Mouse (Mus musculus) embryonic fibroblast, embryonic 13.5 days (primary cell): ENCODE data around the gene Acad10. TPM values are rescaled to one million over a fixed set of nuclear protein-coding genes. Genes with fewer than 3 reads are reported as not detected.
A peak's percentile ranks its signal among the peaks of the same experiment; 100 is the strongest.
"Not testable (repeated sequence)": the region's sequence is repeated elsewhere in the genome, so short reads cannot be mapped to it uniquely, and the experiment has no call there.

Experiments
- H3K27ac ChIP-seq: 2 replicates; pipeline ENCODE4 v1.5.1; 2012; ENCODE audit warnings: low read length, control low read depth, inconsistent platforms; ENCODE audit not compliant: insufficient read depth
- H3K4me1 ChIP-seq: 2 replicates; pipeline ENCODE4 v1.6.1; 2011; ENCODE audit warnings: low read length; ENCODE audit not compliant: control insufficient read depth, insufficient read depth
- H3K4me3 ChIP-seq: 2 replicates; pipeline ENCODE4 v1.5.1; 2011; ENCODE audit warnings: mild to moderate bottlenecking, control low read depth, low read length; ENCODE audit not compliant: insufficient read depth
- CTCF ChIP-seq: IDR thresholded peaks from 2 replicates; pipeline ENCODE4 v1.5.1; 2011; ENCODE audit warnings: mild to moderate bottlenecking, control low read depth, low read length, moderate library complexity, borderline replicate concordance; ENCODE audit not compliant: insufficient read depth
- POLR2A ChIP-seq: IDR thresholded peaks from 2 replicates; pipeline ENCODE4 v1.6.1; 2011; ENCODE audit warnings: low read depth, mild to moderate bottlenecking, control low read depth, low read length, moderate library complexity
- polyA plus RNA-seq: library from polyadenylated mRNA; stranded (reverse); fragments of >200 nt; gene quantifications from 2 replicates; pipeline ENCODE4 v1.2.4, GENCODE M21; 2011; ENCODE audit warnings: low read depth; ENCODE audit not compliant: missing spikeins, insufficient read length

Acad10 gene
- polyA plus RNA-seq = 2.3 and 2.7 TPM in 2 replicates

DNA sequence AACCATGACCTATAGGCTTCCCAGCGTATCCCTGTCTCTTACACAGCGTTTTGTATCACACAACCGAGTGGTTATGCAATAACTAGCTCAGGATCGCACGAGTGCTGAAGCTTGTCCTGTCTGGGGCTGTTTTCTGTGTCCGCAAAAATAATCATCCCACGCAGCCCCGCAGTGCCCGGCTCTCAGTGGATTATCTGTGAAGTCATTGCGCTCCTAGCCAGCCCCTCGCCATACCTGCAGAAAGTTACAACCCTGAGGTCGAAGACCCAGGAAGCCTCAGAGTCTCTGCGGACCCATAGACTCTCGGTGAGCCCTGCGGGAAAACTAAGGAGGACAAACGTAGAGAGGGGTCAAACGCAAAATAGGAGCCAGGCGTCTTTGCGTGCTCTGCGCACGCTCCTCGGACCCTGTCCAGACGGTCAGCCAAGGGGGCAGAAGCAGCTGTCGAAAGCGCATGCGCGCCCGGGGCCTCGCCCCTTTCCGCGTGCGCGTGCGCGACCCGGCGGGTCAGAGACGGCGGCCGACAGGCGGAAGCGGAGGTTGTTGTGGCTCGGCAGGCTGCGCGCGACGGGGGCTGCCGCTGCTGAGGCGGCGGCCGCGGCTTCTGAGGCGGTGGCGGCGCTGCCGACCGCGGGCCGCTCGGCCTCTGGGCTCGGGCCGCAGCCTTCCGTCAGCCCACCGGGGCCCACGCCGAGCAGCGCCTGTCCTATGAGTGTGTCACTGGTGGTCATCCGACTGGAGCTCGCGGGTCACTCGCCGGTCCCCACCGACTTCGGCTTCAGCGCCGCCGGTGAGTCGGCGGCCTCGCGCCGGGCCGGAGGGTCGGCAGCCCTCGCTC lies at the start of gene Acad10, which contains the start of gene Brap:
TSS of gene Acad10 (minus strand) at position 456 of the 838 bp plus-strand sequence.
TSS of gene Brap (plus strand) at position 505 of the 838 bp plus-strand sequence.
- TF ChIP-seq POLR2A (peak; percentile 92), CTCF (no peak)
- Histone ChIP-seq H3K4me3 (peak within 1 kb of the TSS; percentile 95), H3K4me1 (no peaks in the 10 kb centered on the region; the same call in 1 of the 2 replicates), H3K27ac (no peak within 1 kb of the TSS)

DNA sequence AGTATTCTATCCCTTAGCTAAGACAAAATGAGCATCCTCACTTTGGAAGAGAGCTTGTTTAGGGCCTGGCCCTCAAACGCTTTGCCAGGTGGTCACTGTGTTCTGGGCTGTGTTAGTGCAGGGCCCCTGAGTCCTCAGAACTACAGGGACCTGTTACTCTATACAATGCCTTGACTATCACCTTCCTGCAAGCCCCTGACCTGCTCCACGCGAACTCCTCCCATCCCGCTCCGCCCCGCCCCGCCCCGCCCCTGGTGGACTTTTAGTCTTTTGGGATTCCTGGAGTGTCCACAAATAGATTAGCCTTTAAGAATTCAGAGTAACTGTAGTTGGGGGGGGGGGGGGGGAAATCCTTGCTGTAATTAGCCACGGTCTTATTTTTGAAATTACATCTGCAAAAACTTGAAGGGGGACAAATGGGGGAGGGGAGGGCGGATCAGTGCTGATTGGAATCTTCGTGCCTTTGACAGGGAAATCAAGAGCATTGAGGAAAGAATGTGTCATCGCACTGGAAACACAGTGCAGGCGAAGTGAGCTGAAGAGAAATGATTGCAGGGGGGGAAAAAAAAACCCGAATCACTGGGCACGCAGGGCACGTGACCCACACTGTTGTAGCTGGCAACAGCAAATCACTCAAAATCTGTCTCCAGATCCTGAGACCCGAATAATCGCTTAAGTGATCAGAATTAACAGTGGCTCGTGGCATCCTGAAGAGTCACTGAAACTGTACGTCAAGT lies 44.4 kb upstream of the Acad10 start:
- H3K27ac ChIP-seq = no peak overlapping the region
- TF ChIP-seq CTCF (no peak), POLR2A (no peak)
- peaks cover 4% of the 10 kb centered on the region; the same call in 1 of the 2 replicates for H3K4me1 ChIP-seq
- H3K4me3 ChIP-seq = no peak overlapping the region

DNA sequence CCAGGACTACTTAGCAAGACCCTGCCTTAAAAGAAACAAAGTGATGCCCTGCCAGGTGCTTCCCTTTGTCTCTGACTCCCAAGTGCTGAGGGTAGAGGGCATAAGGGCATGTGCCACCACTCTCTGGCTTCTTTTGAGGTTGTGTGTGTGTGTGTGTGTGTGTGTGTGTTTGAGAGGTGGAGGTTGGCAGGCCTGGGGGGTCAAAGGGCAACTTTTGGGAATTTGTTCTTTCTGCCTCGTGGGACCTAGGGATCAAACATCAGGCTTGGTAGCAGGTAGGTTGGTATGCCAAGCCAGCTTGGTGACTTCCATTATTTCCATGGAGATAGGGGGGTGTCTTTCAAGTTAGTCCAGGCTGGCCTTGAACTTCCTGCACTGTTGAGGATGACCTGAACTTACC lies 43.0 kb upstream of the Acad10 start:
- H3K27ac ChIP-seq = no peak overlapping the region
- no peak overlapping the region for H3K4me3 ChIP-seq
- TF ChIP-seq CTCF (no peak), POLR2A (no peak)
- peaks cover 4% of the 10 kb centered on the region; the same call in 1 of the 2 replicates for H3K4me1 ChIP-seq

DNA sequence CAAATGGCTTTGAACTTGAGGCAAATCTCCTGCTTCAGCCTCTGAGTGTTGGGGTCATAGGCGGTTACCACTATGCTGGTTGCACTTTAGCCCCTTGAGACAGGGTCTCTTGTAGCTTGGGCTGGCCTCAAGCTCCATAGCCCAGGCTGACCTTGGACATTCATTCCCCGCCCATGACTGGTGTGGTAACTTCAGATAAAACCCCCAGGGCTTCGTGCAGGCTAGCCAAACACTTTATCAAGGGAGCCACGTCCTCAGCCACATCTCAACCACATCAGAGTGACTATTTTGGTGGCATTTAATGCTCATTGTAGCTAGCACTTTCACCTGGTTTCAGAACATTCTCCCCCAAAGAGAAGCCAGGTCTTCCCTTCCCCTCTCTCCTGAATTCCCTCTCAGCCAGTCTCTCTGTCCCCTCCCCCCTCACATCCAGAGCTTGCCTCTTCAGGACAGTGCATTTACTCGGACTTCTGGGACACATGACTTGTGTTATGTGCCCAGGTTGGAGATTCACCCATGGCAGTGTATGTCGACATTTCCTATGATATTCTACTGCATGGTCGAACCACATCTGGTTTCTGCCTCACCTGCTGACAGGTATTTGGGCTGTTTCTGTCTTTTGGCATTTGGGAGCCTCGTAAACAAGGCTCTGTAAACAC lies 40.9 kb upstream of the Acad10 start:
- Histone ChIP-seq H3K4me1 (peaks cover 4% of the 10 kb centered on the region; the same call in 1 of the 2 replicates), H3K4me3 (no peak overlapping the region)
- TF ChIP-seq CTCF (no peak), POLR2A (no peak)

DNA sequence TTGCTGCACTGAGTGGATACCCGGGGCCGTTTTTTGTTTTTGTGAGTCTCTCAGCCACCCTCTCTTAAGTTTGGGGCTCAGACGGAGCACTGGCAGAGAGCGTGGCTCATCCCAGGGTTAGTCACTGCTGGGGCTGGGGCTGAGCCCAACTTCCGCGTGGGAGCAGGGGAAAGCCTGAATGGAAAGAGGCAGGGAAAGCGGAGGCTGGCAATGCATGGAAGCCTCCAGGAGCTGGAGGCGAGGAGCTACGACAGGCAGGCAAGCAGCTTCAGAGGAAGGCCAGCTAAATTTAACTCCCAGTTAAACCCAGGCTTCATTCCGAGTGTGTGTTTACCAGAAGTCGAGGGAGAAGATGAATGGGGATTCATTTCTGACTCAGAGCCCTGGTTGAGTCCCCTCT lies 40.2 kb upstream of the Acad10 start:
- Histone ChIP-seq H3K27ac (peak overlapping the region; percentile 16), H3K4me3 (no peak overlapping the region), H3K4me1 (peaks cover 4% of the 10 kb centered on the region; the same call in 1 of the 2 replicates)
- no peak for TF ChIP-seq POLR2A
- TF ChIP-seq CTCF = no peak

More for the DNA sequence above, 40.9 kb upstream of the Acad10 start:
- no peak overlapping the region for H3K27ac ChIP-seq

DNA sequence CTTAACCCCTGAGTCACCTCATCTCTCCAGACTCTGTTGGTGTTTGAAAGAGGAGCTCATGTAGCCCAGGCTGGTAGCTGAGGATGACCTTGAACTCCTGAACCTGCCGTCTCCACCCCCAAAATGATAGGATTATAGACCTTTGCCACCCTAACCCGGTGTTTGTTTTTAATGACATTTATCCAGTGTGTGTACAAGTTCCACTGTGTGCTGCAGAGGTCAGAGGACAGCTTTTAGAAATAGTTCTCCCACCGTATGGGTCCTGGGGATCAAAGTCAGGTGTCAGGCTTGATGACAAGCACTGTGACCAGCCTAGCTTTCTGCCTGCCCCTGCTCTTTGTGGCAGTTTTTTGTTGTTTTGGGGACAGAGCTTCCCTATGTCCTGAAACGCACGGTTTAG lies 39.6 kb upstream of the Acad10 start:
- H3K4me3 ChIP-seq = no peak overlapping the region
- H3K4me1 ChIP-seq = peaks cover 4% of the 10 kb centered on the region; the same call in 1 of the 2 replicates
- peak overlapping the region; percentile 16 for H3K27ac ChIP-seq
- TF ChIP-seq CTCF (no peak), POLR2A (no peak)

DNA sequence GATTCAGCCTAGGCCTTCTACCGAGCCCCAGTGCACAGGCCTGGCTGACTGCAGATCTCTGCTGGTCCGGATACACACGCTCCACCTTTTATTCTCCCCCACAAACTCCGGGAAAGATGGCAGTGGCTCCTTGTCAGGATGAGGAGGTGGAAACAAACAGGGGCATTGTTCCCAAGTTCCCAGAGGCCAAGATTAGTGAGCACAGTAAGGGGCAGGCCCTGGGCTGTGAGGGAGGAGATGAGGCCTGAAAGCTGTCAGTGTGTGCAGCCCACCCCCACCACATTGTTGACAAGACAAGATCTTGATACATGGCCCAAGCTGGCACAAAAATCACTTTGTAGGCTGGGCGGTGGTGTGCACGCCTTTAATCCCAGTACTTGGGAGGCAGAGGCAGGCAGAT lies 36.4 kb upstream of the Acad10 start:
- Histone ChIP-seq H3K27ac (no peak overlapping the region), H3K4me1 (peaks cover 4% of the 10 kb centered on the region; the same call in 1 of the 2 replicates), H3K4me3 (no peak overlapping the region)
- TF ChIP-seq POLR2A (no peak), CTCF (no peak)

DNA sequence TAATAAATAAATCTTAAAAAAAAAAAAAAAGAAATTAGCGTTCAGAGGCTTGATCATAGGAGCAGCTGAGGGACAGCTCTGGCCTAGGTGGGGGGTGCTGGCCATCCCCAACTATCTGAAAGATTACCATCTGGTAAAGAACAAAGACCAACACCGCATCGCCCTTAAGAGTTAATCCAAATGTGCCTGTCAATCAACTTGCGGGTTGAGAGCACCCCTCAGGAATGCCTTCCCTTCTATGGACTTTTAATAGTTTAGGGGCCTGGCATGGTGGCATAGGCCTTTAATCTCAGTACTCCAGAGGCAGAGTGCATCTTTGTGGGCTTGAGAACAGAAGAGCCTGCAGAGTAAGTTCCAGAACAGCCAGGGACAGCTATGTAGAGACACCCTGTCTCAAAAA lies 32.6 kb upstream of the Acad10 start:
- no peak overlapping the region for H3K27ac ChIP-seq
- no peak overlapping the region for H3K4me3 ChIP-seq
- H3K4me1 ChIP-seq = no peaks in the 10 kb centered on the region
- TF ChIP-seq POLR2A = no peak

DNA sequence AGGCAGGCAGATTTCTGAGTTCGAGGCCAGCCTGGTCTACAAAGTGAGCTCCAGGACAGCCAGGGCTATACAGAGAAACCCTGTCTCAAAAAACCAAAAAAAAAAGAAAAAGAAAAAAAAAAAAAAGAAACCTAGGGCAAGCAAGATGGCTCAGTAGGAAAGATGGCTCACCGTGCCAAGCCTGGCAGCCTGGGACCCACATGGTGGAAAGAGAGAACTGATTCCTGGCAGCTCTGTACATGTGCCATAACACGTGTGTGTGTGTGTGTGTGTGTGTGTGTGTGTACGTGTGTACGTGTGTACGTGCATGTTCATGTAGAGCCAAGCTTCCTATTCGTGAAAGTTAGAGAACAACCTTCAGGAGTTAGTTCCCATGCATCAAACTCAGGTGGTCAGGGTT lies 31.1 kb upstream of the Acad10 start:
- H3K4me1 ChIP-seq, H3K27ac ChIP-seq, H3K4me3 ChIP-seq: not testable (repeated sequence)
